Mouse (Mus musculus): ENCODE measurements around the gene Ldlrad3.

Ldlrad3 gene

DNA sequence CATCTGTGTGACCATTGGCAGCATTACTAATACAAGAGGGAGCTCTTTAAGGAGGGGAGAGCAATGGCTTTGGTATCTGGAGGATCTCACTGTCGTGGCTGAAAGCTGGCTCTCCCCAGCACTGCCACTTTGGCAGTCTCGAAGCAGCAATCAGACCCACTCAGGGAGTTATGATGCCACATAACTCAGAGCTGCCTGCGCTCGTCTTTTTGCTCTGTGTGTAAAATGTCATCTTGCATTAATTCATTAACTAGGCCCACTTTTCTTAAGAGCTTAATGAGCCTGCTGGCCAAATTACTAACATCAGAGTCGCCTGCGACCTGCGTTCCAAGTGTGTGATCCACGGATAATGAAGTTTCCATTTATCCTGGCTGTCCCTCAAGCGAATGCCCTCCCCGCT lies 230.1 kb downstream of the Ldlrad3 start:
- no peak for DNase-seq

DNA sequence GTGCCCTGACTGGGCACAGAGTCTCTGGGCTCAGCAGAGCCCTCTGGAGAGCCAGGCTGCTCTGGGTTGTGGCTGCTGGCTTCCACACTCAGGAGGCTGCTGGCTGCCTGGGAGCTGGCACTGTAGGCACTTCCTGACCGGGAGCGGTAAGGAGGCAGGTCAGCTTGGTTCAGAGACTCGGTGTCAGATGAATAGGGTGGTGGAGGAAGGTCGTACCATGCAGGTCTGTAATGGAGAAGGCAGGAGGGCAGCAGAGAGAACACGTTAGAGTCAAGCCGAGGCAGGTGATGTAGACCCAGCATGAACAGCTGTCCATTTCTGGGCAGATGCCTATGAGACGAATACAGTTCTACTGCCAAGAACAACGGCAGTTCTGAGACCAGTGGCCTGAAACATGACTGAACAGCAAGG lies 233.2 kb downstream of the Ldlrad3 start:
- no peak for DNase-seq

DNA sequence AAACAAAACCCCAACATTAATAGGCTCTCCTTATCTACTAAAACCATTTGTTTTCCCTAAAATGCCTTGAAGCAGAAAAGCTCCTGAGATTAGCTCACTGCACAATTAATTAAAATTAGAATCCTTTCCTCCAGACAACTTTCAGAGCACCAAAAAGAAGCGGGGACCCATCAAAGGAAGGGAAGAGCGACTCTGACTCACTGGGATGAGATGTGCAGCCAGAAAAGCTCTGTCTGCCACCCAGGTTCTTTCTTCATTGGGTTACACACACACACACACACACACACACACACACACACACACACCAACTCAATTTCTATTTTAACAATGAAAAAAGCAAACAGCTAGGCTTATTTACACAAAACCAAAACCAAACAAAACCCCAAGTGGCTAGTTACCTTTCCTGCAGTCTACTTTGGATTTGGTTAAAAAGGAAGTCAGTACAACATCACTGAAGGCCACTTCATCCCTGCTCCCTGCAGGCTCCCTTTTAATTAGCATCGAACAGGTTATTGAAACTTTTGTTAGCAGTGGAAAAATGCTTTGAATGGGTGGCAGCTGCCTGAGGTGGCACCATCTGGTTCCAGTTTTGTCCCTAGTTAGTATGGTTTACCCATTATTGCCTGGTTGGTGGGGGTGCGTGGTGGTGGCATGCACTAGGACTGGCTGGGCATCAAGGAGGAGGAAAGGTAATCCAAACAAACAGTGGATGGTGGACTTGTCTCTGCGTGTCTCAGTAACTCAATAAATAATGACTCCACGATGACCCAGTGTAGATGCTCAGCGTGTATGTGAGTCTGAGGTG lies 235.3 kb downstream of the Ldlrad3 start:
- no peak for DNase-seq

DNA sequence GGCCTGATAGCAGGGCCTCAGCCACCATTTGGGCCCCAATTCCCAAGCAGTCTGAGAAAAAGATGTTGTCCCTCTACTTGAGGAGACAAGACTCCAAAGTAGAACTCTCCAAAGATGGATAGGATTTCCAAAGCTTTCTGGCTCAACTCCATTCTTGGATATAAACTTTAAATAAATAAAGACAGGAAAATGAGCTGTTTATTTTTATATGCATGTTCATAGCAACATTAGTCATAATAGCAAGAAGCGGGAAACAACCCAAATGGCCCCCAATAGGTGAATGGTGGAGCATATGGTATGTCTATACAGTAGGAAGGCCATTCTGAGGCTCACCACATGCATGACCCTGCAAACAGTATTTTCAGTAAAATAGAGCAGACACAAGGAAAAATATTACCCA lies 251.2 kb downstream of the Ldlrad3 start:
- DNase-seq, result no peak

DNA sequence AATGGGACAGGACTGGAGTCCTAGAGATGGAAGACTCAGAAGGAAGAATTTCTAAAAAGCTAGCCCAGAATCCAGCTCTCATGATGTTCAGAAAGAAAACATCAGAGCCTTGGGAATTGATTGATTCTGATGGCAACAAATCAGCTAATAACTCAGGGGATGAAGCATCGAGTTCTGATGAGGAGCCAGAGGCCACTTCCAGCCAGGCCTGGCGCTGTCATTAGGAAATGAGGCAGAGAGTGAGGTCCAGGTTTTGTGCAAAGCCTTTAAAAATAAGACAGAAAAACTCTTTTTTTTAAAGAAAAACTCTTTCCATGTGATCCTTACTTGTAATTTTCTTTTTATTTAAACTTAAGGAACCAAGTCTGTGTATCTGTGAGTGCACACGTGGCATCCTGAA lies 252.9 kb downstream of the Ldlrad3 start:
- DNase-seq, result no peak

DNA sequence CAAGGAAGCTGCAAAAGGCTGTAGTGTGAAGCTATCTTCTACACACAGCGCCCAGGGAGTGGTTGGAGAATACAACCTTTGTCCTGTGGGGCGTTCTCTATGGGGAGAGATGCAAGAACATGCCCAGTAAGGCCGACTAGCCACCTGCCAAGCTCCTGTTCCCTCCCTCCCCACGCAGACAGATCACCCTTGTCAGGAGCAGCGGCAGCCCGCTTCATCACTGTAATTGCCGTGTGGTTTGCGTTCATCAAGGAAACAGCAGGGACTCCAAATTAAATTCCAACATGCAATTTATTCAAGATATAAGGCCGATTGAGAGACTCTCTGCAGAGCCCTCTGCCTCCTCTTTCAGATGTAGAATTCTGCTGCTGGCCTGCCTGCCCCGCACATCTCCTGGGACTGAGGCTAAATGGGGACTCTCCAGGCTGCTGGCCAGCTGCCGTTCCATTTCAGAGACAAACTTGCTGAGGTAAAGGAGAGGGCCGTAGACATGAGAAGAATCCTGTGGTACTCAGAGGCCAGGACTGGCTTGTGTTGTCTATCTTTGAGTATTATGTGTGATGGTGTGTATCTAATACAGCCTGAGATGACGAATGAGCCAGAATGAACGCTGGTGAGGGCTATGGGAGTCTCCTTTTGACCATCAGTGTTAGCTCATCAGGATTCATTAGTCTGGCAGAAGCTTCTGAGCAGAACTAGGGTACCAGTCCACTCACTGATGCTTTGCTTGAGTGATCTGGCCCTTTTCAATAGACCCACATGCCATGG lies 253.8 kb downstream of the Ldlrad3 start:
- no peak for DNase-seq

DNA sequence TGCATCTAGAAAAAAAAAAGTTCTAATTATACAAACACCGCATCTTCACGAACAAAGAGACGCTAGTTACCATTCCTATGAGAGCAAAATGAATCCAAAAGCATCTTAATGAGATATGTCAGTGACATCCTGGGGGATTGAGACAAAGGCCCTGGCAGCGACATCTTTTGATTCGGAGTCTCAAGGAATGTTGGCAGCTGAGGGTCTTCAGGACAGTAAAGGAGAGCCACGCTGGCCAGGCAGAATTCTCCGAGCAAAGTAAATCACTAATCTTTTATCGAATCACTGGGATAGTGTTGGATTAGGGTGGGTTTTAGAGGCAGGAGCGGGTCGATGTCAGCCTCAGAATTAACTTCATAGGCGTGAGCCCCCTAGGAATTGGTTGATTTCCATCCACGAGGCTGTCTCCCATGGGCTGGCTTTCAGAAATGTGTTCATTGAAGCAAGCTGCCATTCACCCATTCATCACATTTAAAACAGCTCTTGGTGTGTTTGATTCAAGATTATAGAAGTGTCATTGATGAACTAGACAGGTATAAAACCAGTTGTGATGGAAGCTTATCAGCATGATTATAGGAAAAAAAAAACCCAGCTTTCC lies 260.5 kb downstream of the Ldlrad3 start:
- no peak for DNase-seq

DNA sequence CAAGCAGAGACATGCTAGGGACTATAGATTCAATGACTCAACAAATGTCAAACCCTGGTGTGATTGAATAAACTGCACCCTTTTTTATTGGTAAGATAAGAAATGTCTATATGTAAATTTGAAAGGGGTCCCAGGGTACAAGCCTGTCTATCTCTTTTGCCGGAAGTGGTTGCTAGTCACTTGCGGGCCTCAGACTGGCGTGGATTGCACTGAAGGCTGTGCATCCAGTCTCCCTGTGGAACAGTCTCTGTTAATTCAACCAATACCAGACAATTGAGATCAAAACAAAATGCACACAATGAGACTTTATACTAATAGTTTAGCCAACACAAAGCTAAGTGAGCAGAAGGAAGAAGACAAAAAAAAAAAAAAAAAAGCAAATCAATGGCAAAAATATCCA lies 261.0 kb downstream of the Ldlrad3 start:
- no peak for DNase-seq

DNA sequence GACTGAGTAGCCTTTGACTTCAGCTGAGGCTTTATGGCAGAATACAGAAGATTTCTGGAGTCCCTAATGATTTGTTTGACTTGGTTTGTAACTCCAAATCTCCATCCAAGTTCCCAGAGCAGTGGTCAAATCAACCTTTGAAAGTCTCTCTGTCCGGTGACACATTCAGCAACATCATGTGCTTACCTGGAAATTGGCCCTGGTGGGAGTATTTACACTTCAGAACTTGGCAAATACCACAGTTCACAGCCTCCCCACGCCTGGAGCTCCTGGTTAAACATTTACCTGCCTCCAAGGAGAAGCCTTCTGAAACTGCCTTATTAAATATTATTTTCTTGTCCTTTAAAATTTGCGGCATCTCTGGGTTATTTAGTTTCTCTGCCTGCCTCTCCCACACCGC lies 263.0 kb downstream of the Ldlrad3 start:
- no peak for DNase-seq

DNA sequence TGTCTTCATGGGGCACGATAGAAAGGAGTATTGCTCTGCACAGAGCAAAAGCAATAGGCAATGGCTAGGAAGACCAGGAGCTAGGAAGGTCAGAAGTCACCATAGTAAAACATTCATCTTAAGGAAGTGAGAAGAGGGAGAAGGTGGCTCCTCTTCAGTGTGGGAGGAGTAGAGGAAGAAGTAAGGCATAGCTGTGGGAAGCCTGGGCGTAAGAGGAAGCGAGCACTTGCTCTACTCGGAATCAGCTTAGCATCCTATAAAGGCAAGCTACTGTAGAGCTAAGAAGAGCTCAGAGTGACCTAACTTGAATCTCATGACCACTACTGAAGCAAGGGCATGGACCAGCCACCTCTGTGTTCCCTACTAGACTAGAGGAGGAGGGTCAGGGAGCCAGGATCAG lies 263.9 kb downstream of the Ldlrad3 start:
- DNase-seq, result no peak

DNA sequence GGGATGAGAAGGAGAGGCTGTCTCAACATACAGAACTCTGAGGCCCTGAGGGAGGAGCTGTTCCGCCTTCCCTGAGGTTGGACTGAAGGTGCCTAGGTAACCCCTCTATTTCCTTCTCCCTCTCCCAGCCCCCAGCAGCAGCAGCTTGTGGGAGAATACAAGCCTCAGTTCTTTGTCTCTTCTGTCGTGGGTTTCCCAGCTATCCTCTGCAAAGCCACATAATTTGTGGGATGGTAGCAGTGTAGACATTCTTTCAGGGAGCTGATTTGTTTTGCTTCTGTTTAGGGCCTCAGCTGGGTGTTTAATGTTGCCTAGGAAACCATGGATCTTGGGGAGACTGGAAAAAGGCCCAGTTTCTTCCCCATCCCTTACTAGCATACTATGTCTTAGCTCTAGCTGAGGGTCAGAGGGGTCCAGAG lies 266.0 kb downstream of the Ldlrad3 start:
- no peak for DNase-seq

DNA sequence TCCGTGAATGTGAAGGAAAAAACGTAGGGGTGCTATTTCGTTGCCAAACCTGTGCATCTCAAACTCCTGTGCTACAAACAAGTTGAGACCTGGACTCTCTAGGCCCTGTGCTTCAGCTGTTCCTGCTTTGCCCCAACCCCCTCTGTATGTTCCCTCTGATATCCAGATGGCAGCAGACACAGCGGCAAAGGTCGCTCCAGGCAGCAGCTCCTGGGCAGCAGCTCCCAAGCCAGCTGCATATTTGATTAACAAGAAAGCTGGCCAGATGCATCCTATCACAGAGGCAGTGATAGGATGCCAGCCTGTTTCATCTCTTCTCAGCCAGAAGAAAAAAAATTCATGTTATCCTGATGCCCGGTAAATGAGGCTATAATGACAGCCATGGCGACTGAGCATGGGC lies 267.7 kb downstream of the Ldlrad3 start:
- no peak for DNase-seq

DNA sequence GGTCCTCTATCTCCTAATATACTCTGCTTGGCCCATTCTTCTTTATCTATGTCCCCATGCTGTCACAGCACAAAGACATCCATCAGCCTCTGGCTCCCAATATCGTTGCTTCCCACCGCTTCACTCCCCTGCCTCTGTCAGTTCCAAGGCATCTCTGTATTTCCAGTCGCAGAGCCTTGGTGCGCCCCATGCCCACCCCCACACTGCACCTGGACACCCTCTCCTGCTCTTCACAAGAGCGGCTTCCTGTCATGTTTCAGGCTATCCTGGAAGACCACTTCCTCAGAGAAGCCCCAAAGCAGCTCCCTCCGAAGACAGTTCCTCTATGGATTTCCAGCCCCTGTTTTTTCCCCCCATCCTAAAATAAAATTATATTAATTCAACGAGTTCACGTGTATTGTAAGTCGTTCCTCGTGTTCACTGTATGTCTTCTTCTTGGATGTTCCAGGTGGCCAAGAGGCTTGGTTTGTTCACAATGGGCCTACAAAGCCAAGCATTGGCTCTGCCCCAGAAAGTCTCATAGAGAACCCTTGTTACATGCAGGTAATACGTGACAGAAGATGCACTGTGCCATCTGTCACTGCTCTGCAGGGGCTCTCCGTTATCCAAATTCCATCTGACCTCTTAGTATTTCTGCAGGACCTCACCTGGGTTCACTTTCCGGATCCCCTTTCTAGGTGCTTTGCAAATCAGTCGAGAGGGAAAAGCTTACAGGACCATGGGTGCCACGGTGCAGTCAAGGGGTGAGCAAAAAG lies 276.7 kb downstream of the Ldlrad3 start:
- no peak for DNase-seq

DNA sequence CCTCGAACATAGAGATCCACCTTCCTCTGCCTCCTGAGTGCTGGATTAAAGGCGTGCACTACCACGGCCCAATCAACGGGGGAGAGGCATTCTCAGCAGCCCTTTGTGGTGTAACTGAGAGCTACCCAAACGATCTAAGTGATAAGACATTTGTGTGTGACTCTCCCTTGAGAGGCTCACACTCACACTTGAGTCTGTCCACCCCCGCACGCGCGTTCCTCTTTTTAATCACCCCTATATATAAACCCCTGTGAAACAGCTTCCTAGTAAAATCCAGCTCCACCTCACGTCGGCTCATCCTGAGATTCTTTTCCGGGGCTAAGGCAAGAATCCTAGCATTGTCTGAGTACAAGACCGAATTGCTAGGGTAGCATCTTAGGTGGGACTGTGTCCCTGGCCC lies 277.4 kb downstream of the Ldlrad3 start:
- DNase-seq, result no peak

DNA sequence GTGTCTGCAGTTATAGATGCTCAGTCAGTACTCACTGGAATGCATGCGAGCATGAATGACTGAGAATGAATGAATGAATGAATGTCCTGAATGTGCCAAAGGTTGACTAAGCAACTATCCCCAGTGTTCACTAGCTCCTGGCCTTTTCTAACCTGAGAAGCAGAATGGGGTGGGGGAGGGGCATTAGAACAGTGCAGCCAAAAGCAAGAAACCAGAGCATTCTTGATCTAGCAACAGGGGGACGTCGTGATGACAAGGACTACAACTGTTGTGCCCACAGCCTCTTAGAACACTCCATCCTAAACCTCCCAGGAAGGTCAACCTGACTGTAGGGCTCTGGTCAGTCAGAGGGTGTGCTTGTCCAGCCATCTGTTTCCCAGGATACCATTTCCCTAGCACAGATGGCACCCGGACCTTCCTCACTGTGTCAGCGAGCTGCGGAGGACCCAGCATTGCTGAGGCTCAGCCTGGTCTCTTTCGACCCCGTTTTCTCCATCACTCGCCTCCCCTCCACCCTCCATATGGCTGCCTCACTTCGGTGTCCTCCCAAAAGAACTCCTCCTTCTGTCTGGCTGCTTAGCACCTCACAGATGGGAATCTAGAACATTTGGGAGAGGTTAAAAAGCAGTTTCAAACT lies 278.7 kb downstream of the Ldlrad3 start:
- DNase-seq, result no peak

DNA sequence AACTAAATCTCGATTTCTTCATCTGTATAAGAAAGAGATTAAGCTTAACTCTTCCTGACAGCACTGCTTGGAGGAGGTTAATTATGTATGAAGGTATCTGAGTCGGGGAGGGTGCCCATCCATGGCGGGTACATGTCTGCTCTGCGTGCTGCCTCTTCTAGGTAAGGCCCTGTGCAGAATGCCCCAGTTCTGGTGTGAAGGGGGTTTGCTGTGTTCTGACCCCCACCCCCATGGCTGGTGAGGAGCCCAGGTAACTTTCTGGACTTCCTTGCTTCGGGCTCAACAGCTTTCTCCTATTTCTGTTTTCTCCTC lies 279.9 kb downstream of the Ldlrad3 start:
- DNase-seq, result no peak

DNA sequence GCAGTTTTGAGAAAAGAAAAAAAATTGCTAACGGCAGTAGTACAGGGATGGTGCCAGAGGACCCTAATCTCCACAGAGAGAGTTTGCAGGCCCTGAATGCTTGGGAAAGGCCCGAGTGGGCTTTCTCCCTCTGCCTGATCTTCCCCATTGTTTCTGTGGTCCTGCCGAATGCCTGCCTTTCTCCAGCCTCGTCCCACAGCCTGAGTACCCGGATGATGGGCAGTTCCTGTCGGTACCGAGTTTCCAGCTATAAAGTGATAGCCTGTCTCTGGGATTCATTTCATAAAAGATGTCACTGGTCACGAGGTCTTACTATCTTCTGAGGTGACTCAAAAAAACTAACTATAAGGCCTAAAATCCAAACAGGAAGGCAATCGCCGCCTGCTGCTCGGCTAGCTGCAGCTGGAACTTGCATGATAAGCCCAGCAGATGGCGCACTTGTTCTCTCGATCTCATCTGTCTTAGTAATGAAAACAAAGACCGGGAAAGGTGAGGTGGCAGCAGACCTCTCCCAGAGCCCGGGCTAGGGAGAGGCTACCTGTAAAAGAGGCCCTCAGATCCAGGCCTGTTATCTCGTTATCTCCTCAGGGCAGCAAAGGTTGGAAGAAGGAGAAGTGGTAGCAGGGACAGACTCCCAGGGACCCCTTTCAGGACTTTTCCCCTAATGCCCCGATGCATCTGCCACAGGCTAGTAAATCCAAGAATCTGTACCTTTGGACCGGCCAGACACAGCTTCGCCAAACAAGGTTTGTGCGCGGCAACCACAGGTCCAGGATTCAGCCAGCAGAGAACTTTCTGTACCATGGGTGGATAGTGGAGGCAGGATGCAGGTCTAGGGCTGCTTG lies 280.4 kb downstream of the Ldlrad3 start:
- DNase-seq, result peak; percentile 87

DNA sequence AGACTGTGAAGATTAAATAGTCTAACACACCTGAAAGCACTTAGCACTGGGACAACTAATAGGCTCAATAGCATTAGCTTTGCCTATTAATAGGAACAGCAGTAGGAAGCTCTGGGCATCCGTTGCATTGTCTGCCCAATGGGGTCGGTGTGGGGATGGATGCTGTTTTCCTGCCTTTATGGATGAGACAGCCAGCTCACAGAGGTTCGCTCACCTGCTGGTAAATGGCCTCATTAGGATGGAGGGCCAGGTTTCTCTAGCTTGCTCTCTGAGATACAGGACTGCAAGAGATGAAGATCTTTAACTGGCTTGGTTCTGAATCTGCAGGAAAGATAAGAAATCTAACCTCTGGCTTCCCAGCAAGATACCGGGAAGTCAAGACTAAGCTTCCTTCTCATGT lies 284.0 kb downstream of the Ldlrad3 start:
- DNase-seq, result no peak
